Comparison of ENCODE assay signal across 15 mouse cellular contexts in genomic region chr3:78899446-78900230, GRCm38 (mm10).
DNase-seq lines count a peak whose midpoint lies in the region; ATAC-seq lines count a peak whose summit lies in the region.
"Had no signal": no experiment of that assay in that cellular context is flagged by ENCODE, and none has a peak within 500 bp of the region (broad histone marks: within the 10 kb centered on the region; RNA-seq: fewer than 3 reads in every experiment).

No protein-coding gene starts in this region.

- peak; percentile 32; the same call in 1 of the 2 replicates for ATAC-seq in embryonic facial prominence, embryonic 12.5 days (ENCODE audit: insufficient number of reproducible peaks, insufficient read depth, low FRiP score, low TSS enrichment)
- ATAC-seq in midbrain, embryonic 15.5 days (replicated peaks): no peak
- ATAC-seq in heart, embryonic 11.5 days (replicated peaks; ENCODE audit: insufficient number of reproducible peaks, low FRiP score, low TSS enrichment): 0 out of 2 replicates have a peak, but pooled peaks have one; percentile 18
- peak; percentile 53 for ATAC-seq in midbrain, embryonic 13.5 days
- ATAC-seq: forebrain, postnatal 0 days; intestine, embryonic 15.5 days had no signal

- no peak overlapping the region for H3K4me3 ChIP-seq in embryonic facial prominence, embryonic 12.5 days
- no peak overlapping the region for H3K4me3 ChIP-seq in embryonic facial prominence, embryonic 10.5 days
- no peak overlapping the region for H3K4me3 ChIP-seq in midbrain, embryonic 10.5 days
- H3K4me3 ChIP-seq in midbrain, embryonic 15.5 days: no peak overlapping the region
- H3K4me3 ChIP-seq in heart, embryonic 11.5 days (ENCODE audit: low read depth, low read length): no peak overlapping the region
- no peak overlapping the region for H3K4me3 ChIP-seq in midbrain, embryonic 13.5 days (replicated peaks)
- H3K4me3 ChIP-seq: erythroblast, embryonic 14.5 days; intestine, embryonic 15.5 days had no signal

- DNase-seq in embryonic facial prominence, embryonic 10.5 days (ENCODE audit: low spot score): no peak
- DNase-seq in midbrain, embryonic 10.5 days (ENCODE audit: low spot score): no peak
- DNase-seq in spleen, postnatal 4 days (ENCODE audit: low spot score in 2 of 2): no peak
- DNase-seq in cerebellum, postnatal 14 days: no peak
- DNase-seq: adrenal gland, postnatal 14 days; forebrain, postnatal 0 days; gastrocnemius, postnatal 14 days had no signal

- no peaks in the 10 kb centered on the region for H3K9me3 ChIP-seq in embryonic facial prominence, embryonic 12.5 days
- no peaks in the 10 kb centered on the region for H3K9me3 ChIP-seq in embryonic facial prominence, embryonic 10.5 days
- H3K9me3 ChIP-seq in midbrain, embryonic 10.5 days (replicated peaks): no peaks in the 10 kb centered on the region
- no peaks in the 10 kb centered on the region for H3K9me3 ChIP-seq in midbrain, embryonic 15.5 days
- no peaks in the 10 kb centered on the region for H3K9me3 ChIP-seq in heart, embryonic 11.5 days (replicated peaks; ENCODE audit: control insufficient read depth, low read length)
- H3K9me3 ChIP-seq in midbrain, embryonic 13.5 days: no peaks in the 10 kb centered on the region
- H3K9me3 ChIP-seq: G1E; intestine, embryonic 15.5 days had no signal

- WGBS in embryonic facial prominence, embryonic 12.5 days: 55% methylated on average over 8 of the region's 8 CpGs
- WGBS in embryonic facial prominence, embryonic 10.5 days: 68% methylated on average over 8 of the region's 8 CpGs
- 70% methylated on average over 8 of the region's 8 CpGs for WGBS in midbrain, embryonic 10.5 days
- WGBS in midbrain, embryonic 15.5 days: 35% methylated on average over 8 of the region's 8 CpGs
- WGBS in heart, embryonic 11.5 days (ENCODE audit: insufficient replicate concordance): 68% methylated on average over 8 of the region's 8 CpGs
- 32% methylated on average over 8 of the region's 8 CpGs for WGBS in midbrain, embryonic 13.5 days

- no peak overlapping the region for H3K9ac ChIP-seq in embryonic facial prominence, embryonic 12.5 days
- H3K9ac ChIP-seq in midbrain, embryonic 15.5 days: no peak overlapping the region
- no peak overlapping the region for H3K9ac ChIP-seq in heart, embryonic 11.5 days (ENCODE audit: low read depth, low read length)
- no peak overlapping the region for H3K9ac ChIP-seq in midbrain, embryonic 13.5 days (replicated peaks)
- H3K9ac ChIP-seq: forebrain, postnatal 0 days; intestine, embryonic 15.5 days; liver, embryonic 14.5 days had no signal

- peaks cover 13% of the 10 kb centered on the region; the same call in 1 of the 2 replicates for H3K4me1 ChIP-seq in embryonic facial prominence, embryonic 12.5 days
- H3K4me1 ChIP-seq in embryonic facial prominence, embryonic 10.5 days: peaks cover 20% of the 10 kb centered on the region
- H3K4me1 ChIP-seq in midbrain, embryonic 10.5 days: peaks cover 47% of the 10 kb centered on the region
- peaks cover 21% of the 10 kb centered on the region for H3K4me1 ChIP-seq in midbrain, embryonic 15.5 days
- H3K4me1 ChIP-seq in heart, embryonic 11.5 days (ENCODE audit: control insufficient read depth, insufficient read depth, low read length): peaks cover 12% of the 10 kb centered on the region
- H3K4me1 ChIP-seq in midbrain, embryonic 13.5 days (replicated peaks): peaks cover 38% of the 10 kb centered on the region

- H3K27me3 ChIP-seq in embryonic facial prominence, embryonic 12.5 days: no peaks in the 10 kb centered on the region
- H3K27me3 ChIP-seq in embryonic facial prominence, embryonic 10.5 days (replicated peaks; ENCODE audit: low read depth, poor library complexity, severe bottlenecking): no peaks in the 10 kb centered on the region
- H3K27me3 ChIP-seq in midbrain, embryonic 10.5 days (ENCODE audit: low read depth, poor library complexity, severe bottlenecking): no peaks in the 10 kb centered on the region
- H3K27me3 ChIP-seq in midbrain, embryonic 15.5 days (replicated peaks): no peaks in the 10 kb centered on the region
- no peaks in the 10 kb centered on the region for H3K27me3 ChIP-seq in heart, embryonic 11.5 days (ENCODE audit: control insufficient read depth, insufficient read depth, low read length)
- no peaks in the 10 kb centered on the region for H3K27me3 ChIP-seq in midbrain, embryonic 13.5 days
- H3K27me3 ChIP-seq: intestine, embryonic 15.5 days had no signal

- no peak overlapping the region for H3K27ac ChIP-seq in embryonic facial prominence, embryonic 12.5 days
- H3K27ac ChIP-seq in embryonic facial prominence, embryonic 10.5 days (replicated peaks): no peak overlapping the region
- peak overlapping the region; percentile 67; the same call in 1 of the 2 replicates for H3K27ac ChIP-seq in midbrain, embryonic 10.5 days (replicated peaks)
- H3K27ac ChIP-seq in midbrain, embryonic 15.5 days: no peak overlapping the region
- no peak overlapping the region for H3K27ac ChIP-seq in heart, embryonic 11.5 days (ENCODE audit: low read depth, low read length)
- H3K27ac ChIP-seq in midbrain, embryonic 13.5 days: no peak overlapping the region
- H3K27ac ChIP-seq: intestine, embryonic 15.5 days; liver, embryonic 14.5 days had no signal

- H3K36me3 ChIP-seq in embryonic facial prominence, embryonic 12.5 days: no peaks in the 10 kb centered on the region
- no peaks in the 10 kb centered on the region for H3K36me3 ChIP-seq in embryonic facial prominence, embryonic 10.5 days (replicated peaks)
- no peaks in the 10 kb centered on the region for H3K36me3 ChIP-seq in midbrain, embryonic 10.5 days
- H3K36me3 ChIP-seq in midbrain, embryonic 15.5 days (replicated peaks): no peaks in the 10 kb centered on the region
- no peaks in the 10 kb centered on the region for H3K36me3 ChIP-seq in heart, embryonic 11.5 days (ENCODE audit: control insufficient read depth, insufficient read depth, low read length)
- H3K36me3 ChIP-seq in midbrain, embryonic 13.5 days: no peaks in the 10 kb centered on the region
- H3K36me3 ChIP-seq: G1E; intestine, embryonic 15.5 days had no signal

- H3K4me2 ChIP-seq in embryonic facial prominence, embryonic 12.5 days (replicated peaks): no peak overlapping the region
- H3K4me2 ChIP-seq in midbrain, embryonic 15.5 days: no peak overlapping the region
- H3K4me2 ChIP-seq in heart, embryonic 11.5 days: no peak overlapping the region
- H3K4me2 ChIP-seq in midbrain, embryonic 13.5 days (replicated peaks): no peak overlapping the region
- H3K4me2 ChIP-seq: intestine, embryonic 15.5 days had no signal
